Mouse (Mus musculus): ENCODE data around the gene Bbs5.
"Not testable (repeated sequence)": the region's sequence is repeated elsewhere in the genome, so short reads cannot be mapped to it uniquely, and the experiment has no call there.

Bbs5 gene

GRCm38 (mm10) chr2:69669853-69670252 lies 22.9 kb downstream of the Bbs5 start, which contains the start of gene Klhl41:
Gene Klhl41 (plus strand): TSS chr2:69670120.
- DNase-seq (ENCODE audit: extremely low spot score) = no peak

- no peak for DNase-seq (ENCODE audit: extremely low spot score)
Observed at GRCm38 (mm10) chr2:69673723-69674122, 26.8 kb downstream of the Bbs5 start.

- no peak for DNase-seq (ENCODE audit: extremely low spot score)
Observed at GRCm38 (mm10) chr2:69675266-69675665, 28.3 kb downstream of the Bbs5 start.

GRCm38 (mm10) chr2:69676713-69677112 lies 29.7 kb downstream of the Bbs5 start:
- DNase-seq (ENCODE audit: extremely low spot score) = no peak

- DNase-seq (ENCODE audit: extremely low spot score) = not testable (repeated sequence)
Observed at GRCm38 (mm10) chr2:69677215-69677614, 30.2 kb downstream of the Bbs5 start.

- no peak for DNase-seq (ENCODE audit: extremely low spot score)
Observed at GRCm38 (mm10) chr2:69679990-69680389, 33.0 kb downstream of the Bbs5 start.

- no peak for DNase-seq (ENCODE audit: extremely low spot score)
Observed at GRCm38 (mm10) chr2:69681931-69682330, 35.0 kb downstream of the Bbs5 start.

- peak; percentile 34 for DNase-seq (ENCODE audit: extremely low spot score)
Observed at GRCm38 (mm10) chr2:69683036-69683805, 36.2 kb downstream of the Bbs5 start.

GRCm38 (mm10) chr2:69684488-69684887 lies 37.5 kb downstream of the Bbs5 start:
- DNase-seq (ENCODE audit: extremely low spot score) = no peak

GRCm38 (mm10) chr2:69690214-69690613 lies 43.2 kb downstream of the Bbs5 start:
- DNase-seq (ENCODE audit: extremely low spot score) = no peak

- no peak for DNase-seq (ENCODE audit: extremely low spot score)
Observed at GRCm38 (mm10) chr2:69690843-69691242, 43.9 kb downstream of the Bbs5 start.

GRCm38 (mm10) chr2:69693501-69693900 lies 46.5 kb downstream of the Bbs5 start:
- no peak for DNase-seq (ENCODE audit: extremely low spot score)

- no peak for DNase-seq (ENCODE audit: extremely low spot score)
Observed at GRCm38 (mm10) chr2:69700446-69700845, 53.5 kb downstream of the Bbs5 start.

- DNase-seq (ENCODE audit: extremely low spot score) = no peak
Observed at GRCm38 (mm10) chr2:69712171-69712570, 65.2 kb downstream of the Bbs5 start.

GRCm38 (mm10) chr2:69712981-69713625 lies 66.1 kb downstream of the Bbs5 start, which contains the start of gene Fastkd1:
Gene Fastkd1 (minus strand): TSS chr2:69713516.
- peak; percentile 85 for DNase-seq (ENCODE audit: extremely low spot score)

- DNase-seq (ENCODE audit: extremely low spot score) = no peak
Observed at GRCm38 (mm10) chr2:69713626-69714014, 66.6 kb downstream of the Bbs5 start.

- no peak for DNase-seq (ENCODE audit: extremely low spot score)
Observed at GRCm38 (mm10) chr2:69714126-69714525, 67.2 kb downstream of the Bbs5 start.

GRCm38 (mm10) chr2:69716483-69716882 lies 69.5 kb downstream of the Bbs5 start:
- no peak for DNase-seq (ENCODE audit: extremely low spot score)
